Mouse (Mus musculus): ENCODE measurements at regions not wholly inside any gene's neighbourhood (a gene's known extent, or its start where the extent isn't known, plus 50 kb on each side); places are given as distances from the start of the nearest gene placed in this dataset.

DNA sequence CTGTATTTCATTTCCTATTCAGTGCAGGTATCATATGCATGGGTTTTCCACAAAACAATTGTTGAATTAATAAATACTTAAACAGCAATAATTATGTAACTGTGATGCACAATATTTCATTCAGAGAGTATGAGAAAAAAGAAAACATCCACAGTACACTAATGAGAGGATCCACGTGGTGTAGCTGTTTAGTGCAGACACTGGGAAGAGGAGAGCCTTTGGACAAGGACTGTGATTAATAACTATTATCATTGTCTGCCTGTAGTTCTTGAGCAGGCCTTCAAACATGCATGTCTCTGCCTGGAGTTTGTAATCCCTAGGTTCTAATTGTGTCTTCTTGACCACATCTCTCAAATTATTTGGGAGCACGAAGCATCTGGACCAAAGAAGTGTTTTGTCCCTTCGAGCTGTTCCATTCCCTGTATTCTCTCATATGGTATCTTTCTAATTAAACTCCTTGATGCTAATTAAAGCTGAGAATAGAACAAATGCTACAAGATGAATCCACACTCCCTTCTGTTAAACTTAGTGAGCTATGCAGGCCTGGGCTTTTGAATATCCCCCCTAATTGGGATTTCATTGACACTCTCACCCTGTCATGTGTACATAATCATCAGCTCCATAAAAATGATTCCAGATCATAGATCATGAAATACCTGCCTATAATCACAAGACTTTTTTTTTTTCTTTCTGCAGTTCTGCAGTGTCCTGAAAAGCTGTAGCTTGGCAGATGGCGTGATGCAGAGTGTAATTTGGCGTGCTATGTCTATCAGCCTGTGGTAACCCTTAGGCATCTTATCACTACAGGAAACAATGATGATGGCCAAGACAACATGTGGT, 1208.9 kb upstream of the G6pd2 start:
- no peak for DNase-seq

DNA sequence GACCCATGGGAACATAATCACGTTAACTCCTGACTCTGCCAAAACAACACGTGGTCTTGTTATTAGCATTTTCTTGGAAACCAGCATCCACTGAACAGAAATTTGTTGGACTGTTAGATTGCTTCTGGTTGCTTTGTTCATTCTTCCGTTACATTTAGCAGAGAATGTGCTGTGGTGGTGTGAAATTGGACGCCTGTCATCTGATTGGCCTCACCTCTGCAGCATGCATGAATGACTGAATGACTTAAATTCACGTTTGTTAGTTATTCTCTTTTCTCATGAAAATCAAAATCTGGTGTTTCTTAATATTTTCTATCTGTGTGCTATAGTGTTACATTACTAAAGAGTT, 1208.3 kb upstream of the G6pd2 start:
- DNase-seq = no peak

DNA sequence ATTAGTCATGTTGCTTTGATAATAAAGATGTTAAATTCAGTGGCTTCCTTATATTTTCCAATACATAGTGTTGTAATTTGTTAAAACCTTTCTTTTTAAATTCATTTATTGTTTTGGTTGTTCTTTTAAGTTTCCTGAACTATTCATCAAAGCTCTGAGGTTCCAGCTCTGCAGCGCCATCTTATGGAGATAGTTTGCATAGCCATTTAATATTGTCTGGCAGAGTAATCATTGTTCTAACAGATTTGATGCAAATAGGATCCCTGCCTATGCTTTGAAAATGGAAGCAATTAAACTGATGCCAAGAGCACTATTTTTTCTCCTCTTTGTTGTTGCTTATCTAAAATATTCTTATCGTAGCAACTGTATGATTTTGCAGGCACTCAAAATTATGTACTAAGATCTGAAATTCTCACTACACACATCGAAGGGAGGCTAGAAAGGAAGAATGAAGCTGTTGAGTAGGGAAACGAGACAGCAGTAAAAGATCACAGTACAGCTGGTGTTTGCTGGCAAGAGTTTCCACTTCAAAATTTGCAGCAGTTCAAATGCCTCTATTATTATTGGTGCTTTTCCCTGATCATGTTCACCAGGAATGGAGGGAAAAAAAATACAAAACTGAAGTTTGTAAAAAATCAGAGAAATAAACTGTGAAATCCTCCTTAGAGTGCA, 1199.5 kb upstream of the G6pd2 start:
- peak; percentile 40 for DNase-seq

Measured in right cerebral cortex, adult 18-20 months (tissue).